8 mouse cellular contexts compared by ENCODE assay signal in the genomic region with DNA sequence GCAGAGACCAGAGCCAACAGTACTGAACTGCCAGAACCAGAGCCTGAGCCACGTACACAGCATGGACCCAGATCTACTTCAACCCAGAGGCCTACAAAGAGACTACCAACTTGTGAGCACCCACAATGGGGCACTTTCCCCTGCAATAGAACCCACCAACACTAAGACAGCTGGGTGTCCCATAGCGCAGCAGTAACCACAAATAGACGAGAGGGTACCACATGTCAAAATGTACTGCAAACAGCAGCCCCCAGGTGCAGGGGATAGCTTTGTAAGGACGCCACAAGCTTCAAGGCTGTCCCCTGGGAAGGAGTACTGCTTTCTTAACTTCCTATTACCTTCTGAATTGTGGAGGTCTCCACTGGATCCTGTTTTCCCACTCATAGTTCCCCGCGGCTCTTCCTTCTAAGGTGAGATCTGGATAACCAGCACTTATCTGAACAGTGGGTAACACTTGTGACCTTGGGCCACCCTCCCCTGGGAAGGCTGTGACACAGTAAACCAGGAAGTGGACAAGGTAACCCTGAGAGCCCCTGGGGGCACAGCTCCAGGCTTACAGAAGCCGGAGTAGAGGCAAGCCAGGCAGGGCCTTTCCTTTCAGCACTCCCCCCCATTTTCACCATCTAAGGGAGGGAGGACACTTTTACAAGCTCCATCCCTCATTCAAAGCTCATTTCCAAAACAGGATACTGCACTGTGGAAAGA. TPM values are rescaled to one million over a fixed set of nuclear protein-coding genes. Genes with fewer than 3 reads are reported as not detected.
DNase-seq lines count a peak whose midpoint lies in the region; ATAC-seq and TF ChIP-seq lines count a peak whose summit lies in the region.

No protein-coding gene starts in this region.

- H3K36me3 ChIP-seq in lung, embryonic 16.5 days (ENCODE audit: control insufficient read depth, insufficient read depth, low read length), result no peaks in the 10 kb centered on the region
- H3K36me3 ChIP-seq in forebrain, embryonic 13.5 days (ENCODE audit: poor library complexity, severe bottlenecking), result peaks cover 24% of the 10 kb centered on the region
- peaks cover 2% of the 10 kb centered on the region; the same call in 1 of the 2 replicates for H3K36me3 ChIP-seq in liver, embryonic 11.5 days (ENCODE audit: control insufficient read depth, insufficient read depth, low read length)

- no peak for TF ChIP-seq CTCF in lung, adult 2 months (IDR thresholded peaks at IDR 0.05; ENCODE audit: insufficient read depth, low read length)

- no peaks in the 10 kb centered on the region for H3K27me3 ChIP-seq in lung, embryonic 16.5 days (ENCODE audit: control insufficient read depth, insufficient read depth, low read depth, low read length)
- no peaks in the 10 kb centered on the region for H3K27me3 ChIP-seq in forebrain, embryonic 13.5 days
- no peaks in the 10 kb centered on the region for H3K27me3 ChIP-seq in liver, embryonic 11.5 days (replicated peaks; ENCODE audit: control insufficient read depth, insufficient read depth, low read length)

- peaks cover 25% of the 10 kb centered on the region for H3K4me1 ChIP-seq in lung, embryonic 16.5 days (replicated peaks; ENCODE audit: control insufficient read depth, insufficient read depth, low read length)
- H3K4me1 ChIP-seq in lung, adult 2 months (ENCODE audit: control insufficient read depth, insufficient read depth, low read length), result peaks cover 14% of the 10 kb centered on the region
- H3K4me1 ChIP-seq in forebrain, embryonic 13.5 days, result peaks cover 66% of the 10 kb centered on the region
- peaks cover 64% of the 10 kb centered on the region for H3K4me1 ChIP-seq in liver, embryonic 11.5 days (replicated peaks; ENCODE audit: control insufficient read depth, insufficient read depth, low read length)

- peak overlapping the region; percentile 94 for H3K9ac ChIP-seq in lung, embryonic 16.5 days (ENCODE audit: low read length)
- peak overlapping the region; percentile 98 for H3K9ac ChIP-seq in forebrain, embryonic 13.5 days
- H3K9ac ChIP-seq in liver, embryonic 11.5 days (ENCODE audit: low read depth, low read length), result peak overlapping the region; percentile 15; the same call in 1 of the 2 replicates

- peak overlapping the region; percentile 94 for H3K4me3 ChIP-seq in lung, embryonic 16.5 days (ENCODE audit: low read length)
- H3K4me3 ChIP-seq in lung, adult 2 months (replicated peaks; ENCODE audit: extremely low read depth, low read depth, low read length), result no peak overlapping the region
- peak overlapping the region; percentile 99 for H3K4me3 ChIP-seq in forebrain, embryonic 13.5 days
- peak overlapping the region; percentile 94; the same call in 1 of the 2 replicates for H3K4me3 ChIP-seq in liver, embryonic 11.5 days (ENCODE audit: low read depth, low read length)

- TF ChIP-seq POLR2A in lung, adult 2 months (IDR thresholded peaks at IDR 0.05; ENCODE audit: borderline replicate concordance, extremely low read depth, low read depth, low read length), result no peak

- 47% methylated on average over 7 of the region's 7 CpGs for whole genome bisulfite sequencing in lung, embryonic 16.5 days
- WGBS in lung, adult 2 months, result 55% methylated on average over 7 of the region's 7 CpGs
- 78% methylated on average over 7 of the region's 7 CpGs for WGBS in forebrain, embryonic 13.5 days
- WGBS in liver, embryonic 11.5 days, result 63% methylated on average over 7 of the region's 7 CpGs

- no peak overlapping the region for H3K27ac ChIP-seq in lung, embryonic 16.5 days (ENCODE audit: low read length)
- H3K27ac ChIP-seq in forebrain, embryonic 13.5 days, result no peak overlapping the region
- peak overlapping the region; percentile 6; the same call in 1 of the 2 replicates for H3K27ac ChIP-seq in liver, embryonic 11.5 days (ENCODE audit: low read depth, low read length)

- ATAC-seq in lung, embryonic 16.5 days (ENCODE audit: low read depth), result no peak
- no peak for ATAC-seq in forebrain, embryonic 13.5 days
- ATAC-seq in liver, embryonic 11.5 days (replicated peaks; ENCODE audit: low FRiP score), result no peak

- no peak for DNase-seq in lung, adult 2 months
- no peak for DNase-seq in liver, embryonic 11.5 days (ENCODE audit: low spot score)
- peak; percentile 42 to 54 for DNase-seq in thymus, postnatal 10 days (ENCODE audit: low spot score in 2 of 2)
- DNase-seq in spleen, adult 12 weeks (ENCODE audit: low spot score), result no peak
- DNase-seq in lung, postnatal 10 days, result no peak
- no peak for DNase-seq in layer of hippocampus, postnatal 14 days (ENCODE audit: low spot score in 2 of 2)

- no peaks in the 10 kb centered on the region for H3K9me3 ChIP-seq in lung, embryonic 16.5 days (ENCODE audit: control insufficient read depth, low read length)
- H3K9me3 ChIP-seq in forebrain, embryonic 13.5 days (replicated peaks), result no peaks in the 10 kb centered on the region
- H3K9me3 ChIP-seq in liver, embryonic 11.5 days (ENCODE audit: control insufficient read depth, low read length), result no peaks in the 10 kb centered on the region

- peak overlapping the region; percentile 85 for H3K4me2 ChIP-seq in lung, embryonic 16.5 days (ENCODE audit: low read depth, low read length)
- peak overlapping the region; percentile 97 for H3K4me2 ChIP-seq in forebrain, embryonic 13.5 days
- H3K4me2 ChIP-seq in liver, embryonic 11.5 days, result peak overlapping the region; percentile 75

RNA-seq across cellular contexts. Expression of gene Brd3os, which starts 31.1 kb away (rescaled TPM):
- polyA plus RNA-seq in lung, embryonic 16.5 days (2015; fragmentation: Nextera tagmentation; extraction: Ambion mirVana), result 7.6 and 7.9 TPM in 2 replicates
- 9.3 and 10.6 TPM in 2 replicates for polyA plus RNA-seq in lung, adult 2 months (2012; rRNA removed)
- 19.3 and 25.1 TPM in 2 replicates for polyA plus RNA-seq in forebrain, embryonic 13.5 days (2015; fragmentation: Nextera tagmentation; extraction: Ambion mirVana)
- 2.2 and 2.8 TPM in 2 replicates for polyA plus RNA-seq in liver, embryonic 11.5 days (2014; fragmentation: Nextera tagmentation; extraction: Ambion mirVana)
- total RNA-seq in layer of hippocampus, postnatal 14 days (2021), result 10 to 100 TPM; 23.4 to 25.8 TPM

RNA-seq across cellular contexts. Expression of gene Brd3, which starts 34.2 kb away (rescaled TPM):
- 84.9 and 99.0 TPM in 2 replicates for polyA plus RNA-seq in lung, embryonic 16.5 days (2015; fragmentation: Nextera tagmentation; extraction: Ambion mirVana)
- 22.5 and 24.8 TPM in 2 replicates for polyA plus RNA-seq in lung, adult 2 months (2012; rRNA removed)
- polyA plus RNA-seq in forebrain, embryonic 13.5 days (2015; fragmentation: Nextera tagmentation; extraction: Ambion mirVana), result 140 and 149 TPM in 2 replicates
- 111 and 113 TPM in 2 replicates for polyA plus RNA-seq in liver, embryonic 11.5 days (2014; fragmentation: Nextera tagmentation; extraction: Ambion mirVana)
- total RNA-seq in layer of hippocampus, postnatal 14 days (2021), result 10 to 100 TPM; 58.9 to 68.0 TPM

RNA-seq across cellular contexts. Expression of gene Wdr5, which starts 41.7 kb away (rescaled TPM):
- 49.8 and 53.0 TPM in 2 replicates for polyA plus RNA-seq in lung, embryonic 16.5 days (2015; fragmentation: Nextera tagmentation; extraction: Ambion mirVana)
- polyA plus RNA-seq in lung, adult 2 months (2012; rRNA removed), result 21.5 and 21.6 TPM in 2 replicates
- polyA plus RNA-seq in forebrain, embryonic 13.5 days (2015; fragmentation: Nextera tagmentation; extraction: Ambion mirVana), result 54.0 and 59.1 TPM in 2 replicates
- polyA plus RNA-seq in liver, embryonic 11.5 days (2014; fragmentation: Nextera tagmentation; extraction: Ambion mirVana), result 76.7 and 78.0 TPM in 2 replicates
- 10 to 100 TPM; 33.8 to 34.8 TPM for total RNA-seq in layer of hippocampus, postnatal 14 days (2021)

RNA-seq across cellular contexts. Expression of gene Vav2, which starts 46.4 kb away (rescaled TPM):
- 8.6 and 8.7 TPM in 2 replicates for polyA plus RNA-seq in lung, embryonic 16.5 days (2015; fragmentation: Nextera tagmentation; extraction: Ambion mirVana)
- 30.9 and 32.7 TPM in 2 replicates for polyA plus RNA-seq in lung, adult 2 months (2012; rRNA removed)
- polyA plus RNA-seq in forebrain, embryonic 13.5 days (2015; fragmentation: Nextera tagmentation; extraction: Ambion mirVana), result 8.7 and 8.8 TPM in 2 replicates
- 6.0 and 6.6 TPM in 2 replicates for polyA plus RNA-seq in liver, embryonic 11.5 days (2014; fragmentation: Nextera tagmentation; extraction: Ambion mirVana)
- total RNA-seq in layer of hippocampus, postnatal 14 days (2021), result 10 to 100 TPM; 19.5 to 21.8 TPM

Comparison
In these comparisons a context has a peak if more than half of its experiments do, and no peak if none do; other contexts are left out.
1. H3K9ac ChIP-seq: peak in every context shown above with its lines; median percentile 98 in forebrain, embryonic 13.5 days; 94 in lung, embryonic 16.5 days; 15 in liver, embryonic 11.5 days.
2. DNase-seq: peak in thymus, postnatal 10 days (2 of 2); none in lung, adult 2 months (single experiment), liver, embryonic 11.5 days (single experiment), spleen, adult 12 weeks (single experiment), lung, postnatal 10 days (single experiment) and layer of hippocampus, postnatal 14 days (0 of 2).
3. Peak in every context shown above with its lines, with median percentiles within 50 percentile points of each other: H3K4me2 ChIP-seq.